Mouse (Mus musculus): ENCODE measurements around the gene Col6a6.

DNA sequence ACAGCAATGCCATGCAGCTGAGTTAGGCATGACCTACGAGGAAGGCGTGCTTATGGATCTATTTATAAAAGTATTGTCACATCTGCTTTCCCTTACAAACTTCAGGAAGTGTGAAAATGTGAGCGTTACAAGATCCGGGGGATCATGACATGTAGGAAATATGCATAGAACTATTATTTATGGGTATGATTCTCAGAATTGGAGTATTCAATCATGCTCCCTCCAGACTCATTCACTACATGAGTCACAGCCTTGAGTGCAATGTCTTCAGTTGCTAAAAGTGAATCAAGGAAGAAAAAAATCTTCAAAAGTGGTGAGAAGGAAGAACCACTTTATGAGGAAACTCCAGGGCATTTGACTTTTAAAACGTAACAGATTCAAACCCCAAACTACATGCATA is 63.3 kb downstream of the Col6a6 start:
- TF ChIP-seq CTCF (IDR thresholded peaks at IDR 0.05; ENCODE audit: extremely low read depth, insufficient read depth, insufficient read length, insufficient replicate concordance): no peak
- no peak for TF ChIP-seq POLR2A (IDR thresholded peaks at IDR 0.05; ENCODE audit: low read depth, low read length)
